Mouse (Mus musculus) hindbrain, embryonic 11.5 days (tissue): ENCODE measurements at regions not wholly inside any gene's neighbourhood (a gene's known extent, or its start where the extent isn't known, plus 50 kb on each side); places are given as distances from the start of the nearest gene placed in this dataset.

Experiments
- ATAC-seq: fragments of 200-750 bp; cut with Nextera tagmentation; 2 replicates; pipeline ENCODE4 v1.8.0; 2017; ENCODE audit warnings: mild to moderate bottlenecking, moderate TSS enrichment, moderate library complexity; ENCODE audit not compliant: low FRiP score
- DNase-seq: peaks from one replicate; pipeline ENCODE4 v3.0.0-alpha.2; 2015; ENCODE audit warnings: low spot score
- H3K27ac ChIP-seq: fragments of 300-500 bp; sonication (generic); 2 replicates; pipeline ENCODE4 v1.5.1; 2014; ENCODE audit warnings: mild to moderate bottlenecking, low read depth, low read length
- H3K27me3 ChIP-seq: fragments of 300-500 bp; sonication (generic); 2 replicates; pipeline ENCODE4 v1.6.1; 2014; ENCODE audit warnings: mild to moderate bottlenecking, low read length, moderate library complexity, mixed read lengths; ENCODE audit not compliant: control insufficient read depth, insufficient read depth
- H3K36me3 ChIP-seq: fragments of 300-500 bp; sonication (generic); 2 replicates; pipeline ENCODE4 v1.6.1; 2014; ENCODE audit warnings: mild to moderate bottlenecking, low read length, moderate library complexity, mixed read lengths; ENCODE audit not compliant: control insufficient read depth, insufficient read depth
- H3K4me1 ChIP-seq: fragments of 300-500 bp; sonication (generic); replicated peaks from 2 replicates; pipeline ENCODE4 v1.6.1; 2014; ENCODE audit warnings: low read length, mixed read lengths; ENCODE audit not compliant: control insufficient read depth, insufficient read depth
- H3K4me2 ChIP-seq: fragments of 300-500 bp; sonication (generic); replicated peaks from 2 replicates; pipeline ENCODE4 v1.6.1; 2014; ENCODE audit warnings: mild to moderate bottlenecking, low read depth, low read length
- H3K4me3 ChIP-seq: fragments of 300-500 bp; sonication (generic); 2 replicates; pipeline ENCODE4 v1.5.1; 2014; ENCODE audit warnings: low read depth, low read length
- H3K9ac ChIP-seq: fragments of 300-500 bp; sonication (generic); 2 replicates; pipeline ENCODE4 v1.6.1; 2014; ENCODE audit warnings: low read depth, low read length
- H3K9me3 ChIP-seq: fragments of 300-500 bp; sonication (generic); 2 replicates; pipeline ENCODE4 v1.6.1; 2016; ENCODE audit warnings: low read length; ENCODE audit not compliant: control insufficient read depth
- WGBS: fragments of 180-500 bp; shearing (Covaris S2); extraction: QIAGEN DNeasy Blood & Tissue Kit; methylation state at CpG from one replicate; pipeline ENCODE4 v1.1.7; 2014; 5-methylcytosine and 5-hydroxymethylcytosine counted together

- Histone ChIP-seq H3K27ac (no peak overlapping the region), H3K4me3 (no peak overlapping the region), H3K9ac (no peak overlapping the region), H3K4me1 (no peaks in the 10 kb centered on the region), H3K9me3 (no peaks in the 10 kb centered on the region), H3K36me3 (no peaks in the 10 kb centered on the region), H3K4me2 (no peak overlapping the region), H3K27me3 (no peaks in the 10 kb centered on the region)
- ATAC-seq (no peak), DNase-seq (no peak)
- WGBS = 75% methylated on average over 6 of the region's 6 CpGs
Measured at GRCm38 (mm10) chr9:87865236-87865635, 134.2 kb upstream of the Tbx18 start.

- 94% methylated on average over 6 of the region's 6 CpGs for WGBS
- no peaks in the 10 kb centered on the region for H3K27me3 ChIP-seq
- H3K4me1 ChIP-seq = no peaks in the 10 kb centered on the region
- H3K9ac ChIP-seq = no peak overlapping the region
- no peak overlapping the region for H3K4me2 ChIP-seq
- no peaks in the 10 kb centered on the region for H3K36me3 ChIP-seq
- no peak overlapping the region for H3K27ac ChIP-seq
- ATAC-seq (no peak), DNase-seq (no peak)
- H3K4me3 ChIP-seq = no peak overlapping the region
- no peaks in the 10 kb centered on the region for H3K9me3 ChIP-seq
Measured at GRCm38 (mm10) chr9:87872384-87872905, 141.4 kb upstream of the Tbx18 start.

GRCm38 (mm10) chr9:87882587-87882986 lies 151.5 kb upstream of the Tbx18 start:
- H3K9me3 ChIP-seq = no peaks in the 10 kb centered on the region
- H3K4me2 ChIP-seq = no peak overlapping the region
- no peak for ATAC-seq
- no peaks in the 10 kb centered on the region for H3K27me3 ChIP-seq
- no peak overlapping the region for H3K27ac ChIP-seq
- DNase-seq = no peak
- no peaks in the 10 kb centered on the region for H3K4me1 ChIP-seq
- H3K9ac ChIP-seq = no peak overlapping the region
- no peak overlapping the region for H3K4me3 ChIP-seq
- H3K36me3 ChIP-seq = no peaks in the 10 kb centered on the region
- WGBS = 77% methylated on average over 1 of the region's 1 CpGs

- H3K36me3 ChIP-seq = no peaks in the 10 kb centered on the region
- H3K9me3 ChIP-seq = no peaks in the 10 kb centered on the region
- DNase-seq (no peak), ATAC-seq (no peak)
- H3K4me2 ChIP-seq = no peak overlapping the region
- no peak overlapping the region for H3K9ac ChIP-seq
- H3K27me3 ChIP-seq = no peaks in the 10 kb centered on the region
- H3K4me1 ChIP-seq = no peaks in the 10 kb centered on the region
- H3K4me3 ChIP-seq = no peak overlapping the region
- no peak overlapping the region for H3K27ac ChIP-seq
Measured at GRCm38 (mm10) chr9:87883069-87883468, 152.0 kb upstream of the Tbx18 start.

GRCm38 (mm10) chr9:87894051-87894450 lies 163.0 kb upstream of the Tbx18 start:
- Histone ChIP-seq H3K4me1 (no peaks in the 10 kb centered on the region; the same call in 1 of the 2 replicates), H3K4me2 (no peak overlapping the region), H3K4me3 (no peak overlapping the region), H3K27me3 (no peaks in the 10 kb centered on the region), H3K9ac (no peak overlapping the region), H3K27ac (no peak overlapping the region), H3K36me3 (no peaks in the 10 kb centered on the region), H3K9me3 (no peaks in the 10 kb centered on the region)
- ATAC-seq = peak; percentile 81
- DNase-seq = peak; percentile 19
- WGBS = 17% methylated on average over 4 of the region's 4 CpGs

- no peaks in the 10 kb centered on the region; the same call in 1 of the 2 replicates for H3K4me1 ChIP-seq
- DNase-seq (no peak), ATAC-seq (peak; percentile 62; the same call in 1 of the 2 replicates)
- H3K9me3 ChIP-seq = no peaks in the 10 kb centered on the region
- H3K4me2 ChIP-seq = no peak overlapping the region
- 42% methylated on average over 3 of the region's 3 CpGs for WGBS
- H3K27me3 ChIP-seq = no peaks in the 10 kb centered on the region
- H3K27ac ChIP-seq = no peak overlapping the region
- H3K36me3 ChIP-seq = no peaks in the 10 kb centered on the region
- no peak overlapping the region for H3K9ac ChIP-seq
- no peak overlapping the region for H3K4me3 ChIP-seq
Measured at GRCm38 (mm10) chr9:87894596-87894995, 163.5 kb upstream of the Tbx18 start.

GRCm38 (mm10) chr9:87895526-87895925 lies 164.5 kb upstream of the Tbx18 start:
- H3K27ac ChIP-seq = no peak overlapping the region
- no peak overlapping the region for H3K4me3 ChIP-seq
- H3K4me2 ChIP-seq = no peak overlapping the region
- 86% methylated on average over 4 of the region's 4 CpGs for WGBS
- no peaks in the 10 kb centered on the region for H3K27me3 ChIP-seq
- H3K36me3 ChIP-seq = no peaks in the 10 kb centered on the region
- no peaks in the 10 kb centered on the region for H3K9me3 ChIP-seq
- H3K4me1 ChIP-seq = no peaks in the 10 kb centered on the region; the same call in 1 of the 2 replicates
- H3K9ac ChIP-seq = no peak overlapping the region
- DNase-seq (no peak), ATAC-seq (no peak)

GRCm38 (mm10) chr9:87897336-87897735 lies 166.3 kb upstream of the Tbx18 start:
- ATAC-seq = no peak
- Histone ChIP-seq H3K36me3 (no peaks in the 10 kb centered on the region), H3K4me2 (no peak overlapping the region)

GRCm38 (mm10) chr9:87899368-87899767 lies 168.3 kb upstream of the Tbx18 start:
- ATAC-seq (no peak), DNase-seq (no peak)
- Histone ChIP-seq H3K36me3 (no peaks in the 10 kb centered on the region), H3K27me3 (no peaks in the 10 kb centered on the region), H3K27ac (no peak overlapping the region), H3K9me3 (no peaks in the 10 kb centered on the region), H3K9ac (no peak overlapping the region), H3K4me2 (no peak overlapping the region), H3K4me3 (no peak overlapping the region), H3K4me1 (no peaks in the 10 kb centered on the region; the same call in 1 of the 2 replicates)
- WGBS = 87% methylated on average over 5 of the region's 5 CpGs

More at GRCm38 (mm10) chr9:87897336-87897735, 166.3 kb upstream of the Tbx18 start:
- no peak overlapping the region for H3K27ac ChIP-seq
- H3K4me1 ChIP-seq = no peaks in the 10 kb centered on the region; the same call in 1 of the 2 replicates
- H3K9ac ChIP-seq = no peak overlapping the region
- no peaks in the 10 kb centered on the region for H3K27me3 ChIP-seq
- DNase-seq = no peak
- 80% methylated on average over 3 of the region's 3 CpGs for WGBS
- no peak overlapping the region for H3K4me3 ChIP-seq
- H3K9me3 ChIP-seq = no peaks in the 10 kb centered on the region
